Mouse (Mus musculus) left cerebral cortex, adult 18-20 months (tissue): ENCODE data around the gene S1pr4. TPM values are rescaled to one million over a fixed set of nuclear protein-coding genes. Genes with fewer than 3 reads are reported as not detected.
A peak's percentile ranks its signal among the peaks of the same experiment; 100 is the strongest.

Source experiments
- DNase-seq, 2 experiments: peaks; one replicate each; pipeline ENCODE4 v3.0.0; 2021 to 2022; ENCODE audit warnings: low spot score in 2 of 2, mixed read lengths in 1 of 2
- total RNA-seq, 2 experiments: library from RNA; stranded (reverse); gene quantifications; 2 replicates each; pipeline ENCODE4 v1.2.3; 2021

The S1pr4 gene
- total RNA-seq, 2 experiments from 2014 or later, result 0.58 to 0.82 TPM

GRCm38 (mm10) chr10:81494260-81495041 lies 5.5 kb downstream of the S1pr4 start:
- DNase-seq, result no peak

DNA sequence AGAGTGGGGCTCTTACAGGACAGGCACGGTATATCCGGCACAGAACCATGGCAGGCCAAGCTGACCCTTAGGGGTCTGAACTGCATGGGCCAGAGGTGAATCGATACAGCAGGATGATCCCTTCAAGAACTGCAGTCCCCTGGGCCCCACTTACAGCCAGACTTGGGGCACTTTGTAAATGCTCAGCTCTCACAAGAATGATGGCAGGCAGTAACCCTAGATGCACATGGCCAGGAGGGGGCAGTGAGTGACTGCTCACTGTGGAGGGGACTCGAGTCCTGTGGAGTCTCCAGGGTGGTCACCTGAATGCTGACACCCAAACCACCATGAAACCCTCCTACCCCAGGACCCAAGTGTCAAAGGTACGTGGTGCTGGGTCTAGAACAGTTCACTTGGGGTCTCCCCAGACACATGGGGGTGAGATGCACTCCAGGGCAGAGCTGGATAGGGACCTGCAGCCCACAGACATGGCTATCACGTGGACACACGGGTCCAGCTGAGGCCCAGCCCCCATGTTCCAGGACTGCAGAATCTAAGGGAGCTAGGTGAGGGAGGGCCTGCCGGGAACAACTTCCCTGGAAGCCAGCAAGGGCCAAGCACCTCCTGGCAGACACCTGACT lies 6.2 kb downstream of the S1pr4 start:
- DNase-seq, result no peak

DNA sequence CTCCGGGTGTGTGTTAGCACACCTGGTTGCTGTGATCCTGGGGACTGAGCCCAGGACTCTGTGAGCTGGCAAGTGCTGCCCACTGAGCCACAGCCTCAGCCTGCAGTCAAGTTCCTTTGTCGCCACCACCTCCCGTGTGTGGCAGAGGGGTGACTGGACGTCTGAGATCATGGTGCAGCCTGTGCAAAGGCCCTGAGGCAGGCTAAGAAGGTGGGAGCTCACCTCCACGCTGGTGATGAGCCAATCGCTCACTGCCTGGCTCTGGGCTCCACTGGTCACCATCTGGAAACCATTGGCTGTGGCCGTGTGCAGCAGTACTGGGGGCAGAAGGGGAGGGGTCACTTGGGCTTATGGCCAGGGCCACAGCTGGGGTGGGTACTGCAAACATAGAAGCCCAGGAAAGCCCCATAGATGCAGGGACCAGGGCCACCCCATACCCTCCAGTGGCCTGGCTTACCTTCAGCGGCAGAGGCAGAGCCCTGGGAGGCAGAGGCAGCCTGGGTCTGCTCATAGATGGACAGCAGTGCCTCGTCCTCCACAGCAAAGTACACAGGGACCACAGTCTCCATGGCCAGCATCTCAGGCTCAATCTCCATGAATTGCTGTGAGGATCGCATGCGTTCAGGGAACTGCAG lies 7.2 kb downstream of the S1pr4 start:
- DNase-seq, result no peak

- no peak for DNase-seq
These were observed 8.9 kb downstream of the S1pr4 start for GRCm38 (mm10) chr10:81491018-81491417.

- no peak for DNase-seq
These were observed 10.0 kb downstream of the S1pr4 start for GRCm38 (mm10) chr10:81489941-81490340.

GRCm38 (mm10) chr10:81488081-81488480 lies 11.9 kb downstream of the S1pr4 start:
- no peak for DNase-seq

DNA sequence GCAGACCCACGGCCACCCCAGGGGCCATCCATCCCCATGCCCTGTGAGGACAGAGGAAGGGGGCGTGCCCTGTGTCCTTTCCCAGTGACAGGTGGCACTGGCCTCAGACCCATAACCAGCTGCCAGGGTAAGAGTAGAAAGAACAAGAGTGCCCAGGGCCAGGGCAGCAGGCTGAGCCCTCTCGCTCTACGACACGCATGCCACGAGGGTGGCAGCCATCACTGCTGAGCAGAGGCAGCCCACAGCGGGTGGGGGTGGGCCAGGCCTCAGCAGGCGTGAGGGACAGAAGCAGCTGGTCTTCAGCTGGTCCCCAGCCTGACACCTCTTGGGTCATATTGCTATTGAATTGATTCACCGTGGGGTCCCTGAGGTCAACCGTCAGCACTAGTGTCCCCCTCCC lies 13.4 kb downstream of the S1pr4 start:
- DNase-seq, result no peak

GRCm38 (mm10) chr10:81485479-81486018 lies 14.4 kb downstream of the S1pr4 start:
- DNase-seq, result no peak

GRCm38 (mm10) chr10:81485060-81485449 lies 14.9 kb downstream of the S1pr4 start:
- DNase-seq, result no peak

- DNase-seq, result no peak
These were observed 15.4 kb downstream of the S1pr4 start for GRCm38 (mm10) chr10:81484441-81485059.

DNA sequence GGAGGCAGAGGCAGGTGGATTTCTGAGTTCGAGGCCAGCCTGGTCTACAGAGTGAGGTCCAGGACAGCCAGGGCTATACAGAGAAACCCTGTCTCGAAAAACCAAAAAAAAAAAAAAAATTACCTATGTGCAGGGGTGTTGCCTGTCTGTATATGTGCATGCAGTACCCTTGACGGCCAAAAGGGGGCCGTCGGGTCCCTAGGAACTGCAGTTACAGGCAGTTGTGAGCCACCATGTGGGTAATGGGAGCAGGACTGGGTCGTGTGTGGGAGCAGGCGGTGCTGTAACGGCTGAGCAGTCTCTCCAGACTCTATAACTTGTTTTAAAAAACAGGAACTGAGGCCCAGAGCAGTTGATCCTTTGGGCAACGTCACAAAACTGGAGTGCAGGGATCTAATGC lies 15.9 kb downstream of the S1pr4 start:
- DNase-seq, result peak in 1 of 2 experiments; percentile 59

DNA sequence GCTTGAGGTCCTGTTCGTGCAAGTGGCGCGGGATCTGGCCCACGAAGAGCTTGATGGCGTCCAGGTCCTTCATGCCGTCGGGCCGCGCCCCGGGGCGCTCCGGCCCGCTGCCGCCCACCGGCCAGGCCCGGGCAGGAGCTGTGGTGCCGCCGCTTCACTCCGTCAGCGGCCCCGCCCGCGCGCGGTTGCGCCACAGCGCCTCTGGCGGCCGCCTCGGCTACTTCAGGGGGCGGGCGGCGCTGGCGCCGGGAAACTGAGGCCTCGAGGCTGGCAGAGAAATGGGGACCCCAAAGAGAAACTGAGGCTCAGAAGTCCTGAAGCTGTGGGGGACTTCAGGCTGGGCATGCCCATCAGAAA lies 17.4 kb downstream of the S1pr4 start, which contains the start of gene Celf5:
Gene Celf5, minus strand, starts transcription at position 177 of the 357 bp plus-strand sequence.
- peak; percentile 67 to 81 for DNase-seq

- no peak for DNase-seq
These were observed 18.1 kb downstream of the S1pr4 start for GRCm38 (mm10) chr10:81481605-81482532.

GRCm38 (mm10) chr10:81474461-81474860 lies 25.5 kb downstream of the S1pr4 start:
- DNase-seq, result no peak

DNA sequence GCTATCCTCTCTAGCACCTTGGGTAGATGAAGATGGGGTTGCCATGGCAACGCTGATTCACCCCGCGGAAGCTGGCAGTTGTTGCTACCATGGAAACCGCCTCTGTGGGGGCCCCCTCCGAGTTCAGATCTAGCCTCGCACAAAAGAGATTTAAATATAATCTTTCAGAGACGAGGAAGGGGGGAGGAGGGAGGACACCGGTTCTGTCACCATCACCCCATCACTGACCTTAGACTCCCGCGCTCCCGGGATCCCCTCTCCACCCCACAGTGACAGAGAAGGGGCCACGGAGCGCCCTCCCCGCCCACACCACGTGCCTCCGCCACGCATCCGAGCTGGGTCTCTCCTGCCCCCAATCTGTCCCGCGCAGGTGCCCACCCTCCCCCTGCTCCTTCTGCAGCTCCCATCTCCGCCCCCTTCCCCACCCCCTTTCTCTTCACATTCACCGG lies 26.9 kb downstream of the S1pr4 start:
- DNase-seq, result peak; percentile 92

- no peak for DNase-seq
These were observed 27.4 kb downstream of the S1pr4 start for GRCm38 (mm10) chr10:81472403-81473002.

DNA sequence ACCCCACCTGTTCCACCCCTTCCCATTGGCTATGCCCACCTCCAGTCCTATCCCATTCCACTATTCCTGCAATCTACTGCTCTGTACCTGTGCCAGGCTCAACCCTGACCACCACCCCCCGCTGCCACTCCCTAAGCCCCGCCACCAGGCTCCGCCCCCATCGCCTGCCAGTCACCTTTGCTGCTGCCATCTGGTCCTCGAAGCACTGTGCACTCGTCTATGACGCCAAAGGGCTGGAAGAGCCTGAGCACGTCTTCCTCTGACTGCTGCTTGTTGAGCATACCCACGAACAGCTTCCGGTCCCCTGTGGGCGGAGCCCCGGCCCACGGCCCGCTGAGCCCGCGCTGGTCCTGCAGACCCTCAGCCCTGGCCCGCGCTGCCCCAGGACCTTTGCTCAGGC lies 29.5 kb downstream of the S1pr4 start:
- peak; percentile 59 to 66 for DNase-seq

DNA sequence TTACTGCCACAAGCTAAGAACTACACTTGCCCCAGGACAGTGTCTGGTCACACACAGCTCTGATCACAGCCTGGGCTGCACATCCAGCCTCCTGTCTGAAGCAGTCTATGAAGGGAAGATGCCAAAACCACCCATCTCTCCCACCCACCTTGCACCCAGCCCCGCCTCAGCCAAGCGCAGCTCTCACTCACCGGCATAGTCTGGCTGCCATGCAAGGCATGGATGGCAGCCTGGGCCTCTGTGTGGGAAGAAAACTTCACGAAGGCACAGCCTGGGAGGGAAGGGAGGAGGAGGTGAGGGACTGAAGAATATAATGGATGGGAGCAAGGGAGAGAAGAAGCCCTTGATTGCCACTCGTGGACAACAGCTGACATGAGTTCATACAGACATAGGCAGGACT lies 30.7 kb downstream of the S1pr4 start:
- peak; percentile 70 to 88 for DNase-seq

GRCm38 (mm10) chr10:81467670-81468235 lies 32.2 kb downstream of the S1pr4 start:
- DNase-seq, result no peak

GRCm38 (mm10) chr10:81466881-81467280 lies 33.1 kb downstream of the S1pr4 start:
- no peak for DNase-seq
